Mouse (Mus musculus) heart, postnatal 14 days (tissue): ENCODE measurements around the gene G430095P16Rik. TPM values are rescaled to one million over a fixed set of nuclear protein-coding genes. Genes with fewer than 3 reads are reported as not detected.

Experiments
- DNase-seq, 2 experiments: peaks; one replicate each; pipeline ENCODE4 v3.0.0; 2021 to 2022
- intact Hi-C: fragments of 180-260 bp; cut with DNase I; formaldehyde crosslinking; loops from one replicate; pipeline ENCODE4 v1.15.1; 2025
- long read RNA-seq, 2 experiments: library from polyadenylated mRNA; stranded (forward); transcript quantifications; one replicate each; pipeline ENCODE4 v2.0.0; 2021
- total RNA-seq, 2 experiments: library from RNA; stranded (reverse); gene quantifications; 2 replicates each; pipeline ENCODE4 v1.2.3; 2021

Gene G430095P16Rik
- under 1 TPM; 0.54 to 0.69 TPM for total RNA-seq
- long read RNA-seq, experiment 1 = 0 reads
- long read RNA-seq, experiment 2 = 0 reads

DNA sequence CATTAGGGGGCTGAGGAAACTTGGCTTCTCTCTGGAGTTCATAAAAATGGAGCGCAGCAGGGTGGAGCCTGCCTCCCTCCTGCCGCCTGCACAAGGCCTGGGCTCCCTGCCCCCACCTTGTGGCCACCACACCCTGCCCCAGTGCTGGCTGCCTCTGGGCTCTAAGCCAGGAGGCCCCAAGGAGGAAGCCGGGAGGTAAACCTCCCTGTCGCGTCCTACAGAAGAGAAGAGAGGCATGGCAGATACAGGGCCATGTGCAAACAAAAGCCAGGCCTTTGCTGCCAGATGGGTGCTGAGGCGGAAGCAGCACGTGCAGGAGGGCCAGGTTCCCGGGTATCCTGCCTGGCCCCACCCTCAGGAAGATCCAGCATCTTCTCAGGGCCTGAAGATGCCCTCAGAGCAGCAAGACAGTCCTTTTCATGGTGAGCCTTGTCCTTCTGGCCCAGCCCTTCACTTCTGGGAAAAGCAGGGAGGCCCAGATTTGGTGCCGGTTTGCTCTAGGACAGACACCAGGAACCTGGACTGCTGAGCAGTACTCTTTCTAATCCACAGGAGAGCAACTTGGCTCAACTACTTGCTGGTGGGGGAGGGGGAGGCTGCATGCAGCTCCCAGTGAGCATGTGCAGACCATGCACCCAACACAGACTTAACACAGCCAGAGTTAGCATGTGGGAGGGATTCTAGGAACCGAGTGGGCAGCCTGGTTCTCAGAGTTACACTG, at the start of gene G430095P16Rik:
G430095P16Rik (plus strand) TSS at position 158 of the 721 bp plus-strand sequence.
- intact Hi-C loops = loop anchor here (2.0 kb wide), 1 partner anchor 14 kb away; no protein-coding TSS in a partner anchor
- peak; percentile 84 to 85 for DNase-seq

DNA sequence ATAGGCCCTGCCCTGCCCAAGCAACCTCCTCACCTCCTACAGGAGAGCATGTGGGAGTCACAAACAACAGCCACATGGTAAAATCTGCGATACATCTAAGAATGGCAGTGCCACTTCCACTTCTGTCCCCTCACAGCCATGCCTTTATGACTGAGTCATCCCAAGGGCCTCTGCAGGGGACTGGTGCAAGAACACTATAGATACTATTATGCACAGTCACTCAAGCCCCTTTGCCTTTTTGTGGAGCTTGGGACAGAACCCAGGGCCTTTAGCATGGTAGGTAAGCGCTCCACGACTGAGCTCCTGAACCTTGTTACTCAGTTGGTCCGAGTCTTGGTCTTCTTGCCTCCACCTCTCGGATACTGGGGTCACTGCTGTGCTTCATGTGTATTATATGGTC, 45.5 kb upstream of the G430095P16Rik start:
- no peak for DNase-seq
- intact Hi-C loops = no loop called here

- DNase-seq = no peak
- intact Hi-C loops = no loop called here
These were observed 41.3 kb upstream of the G430095P16Rik start for GRCm38 (mm10) chr8:84681476-84681875.

DNA sequence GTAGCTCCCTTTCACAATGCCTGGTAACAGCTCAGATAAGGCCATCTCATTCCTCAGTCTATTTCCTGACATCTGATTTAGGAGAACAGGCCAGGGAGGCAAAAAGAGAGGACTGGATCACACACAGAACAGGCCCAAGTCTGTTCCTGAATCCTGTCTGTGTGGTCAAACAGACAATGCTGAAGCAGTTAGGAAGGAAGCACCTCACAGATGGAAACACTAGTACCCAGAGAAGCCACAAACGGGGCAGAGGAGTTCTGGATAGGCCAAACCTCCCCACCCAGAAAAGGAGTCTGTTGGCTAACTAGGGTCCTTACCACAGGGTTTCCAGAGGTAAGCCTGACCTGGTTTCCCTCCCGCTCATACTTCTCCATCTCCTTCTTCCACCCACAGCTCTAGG, 40.5 kb upstream of the G430095P16Rik start:
- intact Hi-C loops = no loop called here
- no peak for DNase-seq

- DNase-seq = no peak
- intact Hi-C loops = no loop called here
These were observed 38.3 kb upstream of the G430095P16Rik start for GRCm38 (mm10) chr8:84684537-84684936.

DNA sequence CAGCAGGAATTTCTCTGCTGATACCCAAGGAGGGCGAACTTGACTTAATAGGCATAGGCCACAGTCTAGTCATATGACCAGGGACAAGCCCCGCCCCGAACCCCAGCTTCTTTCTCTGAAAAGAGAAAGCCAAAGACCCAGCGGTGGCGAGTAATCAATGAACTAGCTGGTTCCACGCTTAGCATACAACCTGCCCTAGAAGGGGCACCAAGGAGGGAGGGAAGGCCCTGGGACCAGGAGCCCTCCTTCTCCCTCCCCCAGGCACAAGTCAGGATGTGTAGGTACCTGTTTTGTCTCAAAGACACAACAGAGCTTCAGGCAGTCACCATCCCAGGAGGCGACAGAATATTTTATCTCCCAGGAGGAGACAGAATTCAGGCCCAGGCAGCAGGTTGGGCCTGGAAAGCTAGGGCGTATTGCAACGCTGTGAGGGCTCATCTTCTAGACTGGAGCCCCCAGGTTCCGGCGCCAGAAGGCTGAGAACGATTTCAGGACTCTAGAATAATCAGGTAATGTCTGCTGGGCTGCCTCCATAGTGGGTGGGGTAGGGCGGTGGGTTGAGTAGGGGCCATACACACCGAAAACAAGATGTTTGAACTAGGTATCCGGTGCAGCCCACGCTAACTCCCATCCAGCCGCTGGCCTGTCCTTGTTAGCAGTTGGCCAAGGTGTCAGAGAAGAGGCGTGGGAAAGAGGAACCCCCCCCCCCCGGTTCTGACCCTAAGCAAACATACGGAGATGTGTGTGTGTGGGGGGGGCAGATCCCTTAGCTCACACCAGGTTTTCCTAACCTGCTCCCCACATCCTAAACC, 36.4 kb upstream of the G430095P16Rik start, which contains the start of gene Trmt1:
Trmt1 (plus strand) TSS at position 117 of the 812 bp plus-strand sequence.
- intact Hi-C loops = loop anchor here (2.0 kb wide), 1 partner anchor 20 kb away; no protein-coding TSS in a partner anchor
- no peak for DNase-seq

GRCm38 (mm10) chr8:84687003-84687704, 35.7 kb upstream of the G430095P16Rik start:
- no peak for DNase-seq
- intact Hi-C loops = loop anchor here (2.0 kb wide), 1 partner anchor 20 kb away; no protein-coding TSS in a partner anchor

GRCm38 (mm10) chr8:84687705-84688100, 35.1 kb upstream of the G430095P16Rik start, which contains the start of gene Nacc1:
Nacc1 (minus strand) TSS chr8:84687862.
- intact Hi-C loops = loop anchor here (2.0 kb wide), 1 partner anchor 21 kb away; no protein-coding TSS in a partner anchor
- peak; percentile 89 to 92 for DNase-seq

GRCm38 (mm10) chr8:84689091-84689915, 33.5 kb upstream of the G430095P16Rik start:
- intact Hi-C loops = no loop called here
- DNase-seq = peak; percentile 84 to 91

- intact Hi-C loops = no loop called here
- DNase-seq = no peak
These were observed 29.5 kb upstream of the G430095P16Rik start for GRCm38 (mm10) chr8:84693332-84693731.

DNA sequence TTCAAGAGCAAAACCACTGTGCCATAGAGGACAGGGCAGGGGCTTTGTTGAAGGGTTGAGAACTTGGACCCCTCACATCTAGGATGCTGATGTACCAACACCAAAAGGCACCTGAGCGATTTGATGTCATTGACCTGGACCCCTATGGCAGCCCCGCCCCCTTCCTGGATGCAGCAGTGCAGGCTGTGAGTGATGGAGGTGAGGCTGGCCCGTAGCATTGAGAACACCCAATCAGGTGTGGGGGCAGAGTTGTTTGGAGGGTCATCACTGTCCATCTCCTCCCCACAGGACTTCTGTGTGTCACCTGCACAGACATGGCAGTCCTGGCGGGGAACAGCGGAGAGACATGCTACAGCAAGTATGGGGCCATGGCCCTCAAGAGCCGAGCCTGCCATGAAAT, 27.7 kb upstream of the G430095P16Rik start:
- intact Hi-C loops = no loop called here
- DNase-seq = no peak

GRCm38 (mm10) chr8:84697166-84698130, 25.4 kb upstream of the G430095P16Rik start:
- peak in 1 of 2 experiments; percentile 71 for DNase-seq
- intact Hi-C loops = loop anchor here (2.0 kb wide), 1 partner anchor 115 kb away; no protein-coding TSS in a partner anchor

DNA sequence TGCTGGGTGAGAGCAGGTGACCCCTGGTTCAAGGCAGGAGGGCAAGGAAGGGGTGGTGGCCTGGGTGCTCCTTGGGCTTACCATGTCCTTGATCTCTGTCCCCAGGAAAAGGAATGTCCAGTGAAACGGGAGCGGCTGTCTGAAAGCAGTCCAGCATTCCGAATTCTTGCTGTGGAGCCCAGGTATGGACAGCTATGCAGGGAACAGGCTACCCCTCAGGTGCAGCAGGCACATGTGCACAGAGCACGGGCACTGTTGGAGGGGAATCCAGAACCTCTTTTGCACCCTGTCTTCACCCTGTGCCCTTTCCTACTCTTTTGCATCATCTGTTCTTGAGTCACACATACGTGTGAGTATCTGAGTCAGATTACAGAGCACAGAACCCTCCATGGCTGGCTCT, 24.5 kb upstream of the G430095P16Rik start:
- DNase-seq = no peak
- intact Hi-C loops = loop anchor here (2.0 kb wide), 1 partner anchor 115 kb away; no protein-coding TSS in a partner anchor

- intact Hi-C loops = loop anchor here (2.0 kb wide), 1 partner anchor 114 kb away; no protein-coding TSS in a partner anchor
- peak; percentile 69 to 76 for DNase-seq
These were observed 23.8 kb upstream of the G430095P16Rik start for GRCm38 (mm10) chr8:84698929-84699401.

GRCm38 (mm10) chr8:84699861-84700322, 22.9 kb upstream of the G430095P16Rik start:
- intact Hi-C loops = loop anchor here (2.0 to 5.0 kb wide), 2 partner anchors 38 to 113 kb away; partner anchors contain the start of gene Ier2
- DNase-seq = peak; percentile 76 to 77

GRCm38 (mm10) chr8:84700526-84700925, 22.3 kb upstream of the G430095P16Rik start:
- DNase-seq = no peak
- intact Hi-C loops = loop anchor here (5.0 kb wide), 1 partner anchor 38 kb away; the partner anchor contains the start of gene Ier2
